Mouse (Mus musculus): ENCODE measurements around the gene Uck2. TPM values are rescaled to one million over a fixed set of nuclear protein-coding genes. Genes with fewer than 3 reads are reported as not detected.

Gene Uck2
- polyA plus RNA-seq, 1 experiment from 2014 or later, result 67.7 TPM

GRCm38 (mm10) chr1:167230930-167231611 is 54.0 kb downstream of the Uck2 start:
- ATAC-seq (ENCODE audit: low FRiP score, low TSS enrichment), result no peak

DNA sequence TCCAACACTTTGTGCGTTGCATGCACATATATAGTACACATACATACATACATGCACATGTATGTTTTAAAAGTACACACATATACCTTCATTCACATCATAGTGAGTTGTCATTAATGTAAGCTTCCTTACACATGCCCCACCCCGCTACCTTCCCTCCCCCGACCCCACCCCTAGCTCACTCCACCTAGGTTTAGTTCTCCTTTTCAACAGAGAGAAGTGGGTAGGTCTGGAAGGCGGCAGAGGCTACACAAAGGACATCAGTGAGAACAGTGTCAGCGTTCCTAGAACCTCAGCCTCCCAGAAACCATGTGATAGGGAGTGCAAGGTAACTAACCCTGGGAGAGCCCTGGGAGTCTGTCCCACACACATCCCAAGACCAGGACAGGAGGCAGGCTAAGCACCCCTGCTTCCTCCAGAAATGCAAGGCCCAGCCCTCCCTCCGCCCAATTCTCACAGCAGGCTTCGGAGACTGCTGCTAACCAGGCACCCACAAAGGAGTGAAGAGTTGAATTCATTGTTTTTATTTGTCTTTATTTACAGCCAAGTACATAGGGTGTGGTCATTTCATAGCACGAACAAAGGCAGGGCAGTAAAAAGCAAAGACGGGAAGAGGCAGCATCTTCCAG is 62.6 kb downstream of the Uck2 start:
- WGBS, result 79% methylated on average over 9 of the region's 9 CpGs
- Histone ChIP-seq H3K27ac (ENCODE audit: low read length) (no peak overlapping the region), H3K9ac (replicated peaks; ENCODE audit: low read length) (no peak overlapping the region), H3K36me3 (ENCODE audit: insufficient read depth, low read length) (peaks cover 27% of the 10 kb centered on the region), H3K4me3 (ENCODE audit: low read length) (no peak overlapping the region), H3K4me2 (replicated peaks; ENCODE audit: low read depth, low read length) (no peak overlapping the region), H3K4me1 (ENCODE audit: insufficient read depth, low read length) (no peaks in the 10 kb centered on the region), H3K27me3 (ENCODE audit: insufficient read depth, low read length) (no peaks in the 10 kb centered on the region), H3K9me3 (ENCODE audit: low read length) (no peaks in the 10 kb centered on the region)
- ATAC-seq (ENCODE audit: low FRiP score, low TSS enrichment), result no peak

More at GRCm38 (mm10) chr1:167230930-167231611, 54.0 kb downstream of the Uck2 start:
- Histone ChIP-seq H3K4me1 (ENCODE audit: insufficient read depth, low read length) (no peaks in the 10 kb centered on the region), H3K4me2 (replicated peaks; ENCODE audit: low read depth, low read length) (no peak overlapping the region), H3K27ac (ENCODE audit: low read length) (no peak overlapping the region), H3K4me3 (ENCODE audit: low read length) (no peak overlapping the region), H3K9ac (replicated peaks; ENCODE audit: low read length) (no peak overlapping the region), H3K27me3 (ENCODE audit: insufficient read depth, low read length) (no peaks in the 10 kb centered on the region), H3K36me3 (ENCODE audit: insufficient read depth, low read length) (peaks cover 33% of the 10 kb centered on the region), H3K9me3 (ENCODE audit: low read length) (no peaks in the 10 kb centered on the region)
- WGBS, result 89% methylated on average over 17 of the region's 17 CpGs

DNA sequence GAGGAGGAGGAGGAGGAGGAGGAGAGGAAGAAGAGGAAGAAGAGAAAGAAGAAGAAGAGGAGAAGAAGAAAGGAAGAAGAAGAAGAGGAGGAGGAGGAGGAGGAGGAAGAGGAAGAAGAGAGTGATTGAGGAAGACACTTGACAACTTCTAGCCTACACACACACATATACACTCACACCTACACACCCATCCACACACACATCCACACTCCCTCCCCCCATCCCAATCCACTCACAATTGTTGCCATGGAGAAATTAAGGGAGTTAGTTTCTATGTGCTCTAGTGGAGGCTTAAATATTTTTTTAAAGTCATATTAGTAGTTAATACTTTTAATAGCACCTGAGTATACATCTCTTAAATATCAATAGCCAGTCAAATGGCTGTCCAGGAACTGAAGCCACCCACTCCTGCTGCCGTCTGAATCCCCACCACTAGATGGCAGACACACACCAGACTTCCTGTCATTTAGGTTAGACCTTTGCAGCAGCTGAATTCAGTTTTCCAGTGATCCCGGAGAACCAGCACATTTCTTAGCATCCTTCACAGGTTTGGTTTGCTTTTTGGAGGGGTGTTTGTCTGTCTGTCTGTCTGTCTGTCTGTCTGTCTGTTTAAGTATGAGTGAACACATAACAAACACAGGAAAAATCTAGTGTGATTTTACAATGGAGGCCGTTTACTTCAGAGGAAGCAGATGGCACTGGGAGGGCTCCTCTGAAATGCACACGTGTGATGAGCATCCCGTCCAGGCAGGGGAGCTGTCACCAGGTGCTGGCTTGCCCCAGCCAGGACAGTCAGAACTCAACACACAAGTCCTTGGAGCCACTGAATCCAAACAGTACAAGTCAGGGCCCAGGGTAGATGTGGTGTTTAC is 64.6 kb downstream of the Uck2 start:
- no peak overlapping the region for H3K4me3 ChIP-seq (ENCODE audit: low read length)
- H3K4me2 ChIP-seq (replicated peaks; ENCODE audit: low read depth, low read length), result no peak overlapping the region
- ATAC-seq (ENCODE audit: low FRiP score, low TSS enrichment), result peak; percentile 70; the same call in 1 of the 2 replicates
- H3K36me3 ChIP-seq (ENCODE audit: insufficient read depth, low read length), result peaks cover 14% of the 10 kb centered on the region; the same call in 1 of the 2 replicates
- no peak overlapping the region for H3K9ac ChIP-seq (replicated peaks; ENCODE audit: low read length)
- H3K4me1 ChIP-seq (ENCODE audit: insufficient read depth, low read length), result no peaks in the 10 kb centered on the region
- 2% methylated on average over 5 of the region's 5 CpGs for WGBS
- no peaks in the 10 kb centered on the region for H3K27me3 ChIP-seq (ENCODE audit: insufficient read depth, low read length)
- H3K9me3 ChIP-seq (ENCODE audit: low read length), result no peaks in the 10 kb centered on the region
- no peak overlapping the region for H3K27ac ChIP-seq (ENCODE audit: low read length)

DNA sequence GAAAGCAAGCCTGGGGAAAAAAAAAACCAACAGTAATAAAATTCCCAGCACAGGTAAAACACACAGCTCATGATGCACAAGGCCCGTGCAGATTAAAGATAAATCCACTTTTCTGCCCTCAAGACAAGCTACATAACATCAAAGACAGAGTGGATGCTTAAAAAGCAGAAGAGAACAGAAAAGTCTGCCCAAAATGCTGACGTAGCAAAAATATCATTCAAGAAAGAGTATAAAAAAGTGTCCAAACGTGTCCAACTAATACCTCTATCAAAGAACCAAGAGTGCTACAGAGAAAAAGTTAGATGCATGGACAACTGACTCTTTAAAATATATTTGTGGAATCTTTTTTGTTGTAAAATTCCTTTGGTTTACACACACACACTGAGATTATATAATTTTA is 69.7 kb downstream of the Uck2 start:
- no peaks in the 10 kb centered on the region for H3K27me3 ChIP-seq (ENCODE audit: insufficient read depth, low read length)
- H3K4me3 ChIP-seq (ENCODE audit: low read length), result no peak overlapping the region
- no peak overlapping the region for H3K27ac ChIP-seq (ENCODE audit: low read length)
- ATAC-seq (ENCODE audit: low FRiP score, low TSS enrichment), result no peak
- no peaks in the 10 kb centered on the region for H3K4me1 ChIP-seq (ENCODE audit: insufficient read depth, low read length)
- no peak overlapping the region for H3K4me2 ChIP-seq (replicated peaks; ENCODE audit: low read depth, low read length)
- WGBS, result 73% methylated on average over 3 of the region's 3 CpGs
- no peak overlapping the region for H3K9ac ChIP-seq (replicated peaks; ENCODE audit: low read length)
- H3K9me3 ChIP-seq (ENCODE audit: low read length), result no peaks in the 10 kb centered on the region
- H3K36me3 ChIP-seq (ENCODE audit: insufficient read depth, low read length), result no peaks in the 10 kb centered on the region

DNA sequence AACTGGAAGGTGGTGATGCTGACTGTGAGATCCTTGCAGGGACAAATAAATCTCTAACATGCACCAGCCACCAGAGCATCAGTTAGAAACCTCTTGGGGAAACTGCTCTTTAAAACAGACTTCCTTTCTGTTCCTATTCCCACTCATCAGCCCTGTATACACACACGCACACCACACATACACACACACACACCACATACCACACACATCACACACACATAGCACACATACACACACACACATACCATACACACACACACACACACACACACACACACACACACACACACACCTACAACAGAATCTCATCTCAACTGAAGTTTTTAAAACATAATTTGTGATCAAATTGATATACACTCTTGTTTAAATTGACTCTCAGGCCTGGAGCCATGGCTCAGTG is 72.4 kb downstream of the Uck2 start:
- H3K4me2 ChIP-seq (replicated peaks; ENCODE audit: low read depth, low read length), result no peak overlapping the region
- ATAC-seq (ENCODE audit: low FRiP score, low TSS enrichment), result no peak
- 87% methylated on average over 1 of the region's 1 CpGs for WGBS

DNA sequence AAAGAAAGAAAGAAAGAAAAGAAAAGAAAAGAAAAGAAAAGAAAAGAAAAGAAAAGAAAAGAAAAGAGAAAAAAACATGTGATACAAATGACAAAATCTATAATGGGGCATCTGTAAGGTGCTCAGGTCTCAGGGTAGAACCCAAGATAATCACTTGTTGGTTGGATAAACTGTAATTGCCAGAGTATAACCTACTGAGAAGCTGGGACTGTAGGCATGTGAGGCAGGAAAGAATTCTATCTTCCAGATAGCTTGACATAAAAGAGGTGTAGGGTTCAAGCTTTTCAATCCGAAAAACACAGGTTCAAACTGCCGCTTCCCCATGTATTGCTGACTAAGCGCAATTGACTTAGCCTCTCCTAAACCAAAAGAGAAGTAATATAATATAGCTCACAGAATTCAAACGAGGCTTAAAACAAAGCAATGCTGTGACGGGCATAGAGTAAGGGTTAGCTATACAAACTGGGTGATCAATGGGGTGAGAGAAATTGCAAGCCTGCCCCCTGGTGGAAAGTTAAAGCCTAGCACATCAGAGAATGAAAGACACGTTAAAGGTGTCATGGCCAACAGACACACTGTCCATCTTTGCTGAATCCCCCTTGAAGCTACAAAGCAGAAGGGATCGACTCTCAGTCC is 73.0 kb downstream of the Uck2 start:
- Histone ChIP-seq H3K4me3 (ENCODE audit: low read length) (no peak overlapping the region), H3K4me2 (replicated peaks; ENCODE audit: low read depth, low read length) (no peak overlapping the region), H3K27me3 (ENCODE audit: insufficient read depth, low read length) (no peaks in the 10 kb centered on the region), H3K9me3 (ENCODE audit: low read length) (no peaks in the 10 kb centered on the region), H3K36me3 (ENCODE audit: insufficient read depth, low read length) (no peaks in the 10 kb centered on the region), H3K27ac (ENCODE audit: low read length) (no peak overlapping the region), H3K9ac (replicated peaks; ENCODE audit: low read length) (no peak overlapping the region), H3K4me1 (ENCODE audit: insufficient read depth, low read length) (no peaks in the 10 kb centered on the region)
- ATAC-seq (ENCODE audit: low FRiP score, low TSS enrichment), result peak; percentile 68
- WGBS, result 23% methylated on average over 7 of the region's 7 CpGs

More for the DNA sequence above, 72.4 kb downstream of the Uck2 start:
- Histone ChIP-seq H3K9me3 (ENCODE audit: low read length) (no peaks in the 10 kb centered on the region), H3K27ac (ENCODE audit: low read length) (no peak overlapping the region), H3K4me1 (ENCODE audit: insufficient read depth, low read length) (no peaks in the 10 kb centered on the region), H3K4me3 (ENCODE audit: low read length) (no peak overlapping the region), H3K9ac (replicated peaks; ENCODE audit: low read length) (no peak overlapping the region), H3K27me3 (ENCODE audit: insufficient read depth, low read length) (no peaks in the 10 kb centered on the region), H3K36me3 (ENCODE audit: insufficient read depth, low read length) (no peaks in the 10 kb centered on the region)

GRCm38 (mm10) chr1:167208816-167209215 is 76.3 kb downstream of the Uck2 start:
- Histone ChIP-seq H3K27ac (ENCODE audit: low read length) (no peak overlapping the region), H3K4me1 (ENCODE audit: insufficient read depth, low read length) (peaks cover 8% of the 10 kb centered on the region; the same call in 1 of the 2 replicates), H3K9me3 (ENCODE audit: low read length) (no peaks in the 10 kb centered on the region), H3K27me3 (ENCODE audit: insufficient read depth, low read length) (no peaks in the 10 kb centered on the region), H3K4me3 (ENCODE audit: low read length) (no peak overlapping the region), H3K9ac (replicated peaks; ENCODE audit: low read length) (no peak overlapping the region), H3K36me3 (ENCODE audit: insufficient read depth, low read length) (no peaks in the 10 kb centered on the region), H3K4me2 (replicated peaks; ENCODE audit: low read depth, low read length) (no peak overlapping the region)
- 73% methylated on average over 4 of the region's 4 CpGs for WGBS
- ATAC-seq (ENCODE audit: low FRiP score, low TSS enrichment), result no peak

DNA sequence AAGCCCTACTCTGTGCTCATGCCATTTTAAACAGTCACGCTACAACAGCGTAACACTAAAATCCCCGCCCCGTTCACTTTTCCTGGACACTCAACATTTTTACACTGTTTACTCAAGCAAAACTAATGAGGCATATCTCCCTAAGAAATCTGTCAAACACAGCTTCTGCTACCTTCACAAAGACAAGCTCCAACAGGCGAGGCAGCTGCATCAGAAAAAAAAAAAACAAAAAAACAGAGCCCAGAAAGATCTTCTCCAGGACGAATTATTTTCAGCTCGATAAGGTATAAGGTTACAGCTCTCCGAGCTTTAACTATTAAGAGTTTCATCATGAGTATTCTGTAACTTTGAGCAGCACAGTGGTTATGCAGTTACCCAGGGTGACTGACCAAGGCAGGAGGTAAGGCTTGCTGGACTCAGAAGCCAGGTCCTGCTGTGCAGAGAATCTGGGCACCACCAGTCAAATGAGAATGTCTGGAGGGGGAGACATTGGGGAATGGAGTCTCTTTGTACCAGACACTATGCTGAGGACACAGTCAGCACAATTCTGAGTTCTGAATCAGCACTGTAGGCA is 79.9 kb downstream of the Uck2 start:
- Histone ChIP-seq H3K4me1 (ENCODE audit: insufficient read depth, low read length) (peaks cover 8% of the 10 kb centered on the region; the same call in 1 of the 2 replicates), H3K27me3 (ENCODE audit: insufficient read depth, low read length) (no peaks in the 10 kb centered on the region), H3K4me2 (replicated peaks; ENCODE audit: low read depth, low read length) (no peak overlapping the region), H3K4me3 (ENCODE audit: low read length) (no peak overlapping the region), H3K9ac (replicated peaks; ENCODE audit: low read length) (no peak overlapping the region), H3K9me3 (ENCODE audit: low read length) (no peaks in the 10 kb centered on the region), H3K27ac (ENCODE audit: low read length) (no peak overlapping the region), H3K36me3 (ENCODE audit: insufficient read depth, low read length) (no peaks in the 10 kb centered on the region)
- 27% methylated on average over 8 of the region's 8 CpGs for WGBS
- ATAC-seq (ENCODE audit: low FRiP score, low TSS enrichment), result peak; percentile 49

- Histone ChIP-seq H3K27me3 (ENCODE audit: insufficient read depth, low read length) (no peaks in the 10 kb centered on the region), H3K4me1 (ENCODE audit: insufficient read depth, low read length) (peaks cover 8% of the 10 kb centered on the region; the same call in 1 of the 2 replicates), H3K9me3 (ENCODE audit: low read length) (no peaks in the 10 kb centered on the region), H3K4me2 (replicated peaks; ENCODE audit: low read depth, low read length) (no peak overlapping the region), H3K9ac (replicated peaks; ENCODE audit: low read length) (no peak overlapping the region), H3K4me3 (ENCODE audit: low read length) (no peak overlapping the region), H3K27ac (ENCODE audit: low read length) (no peak overlapping the region), H3K36me3 (ENCODE audit: insufficient read depth, low read length) (no peaks in the 10 kb centered on the region)
- 57% methylated on average over 1 of the region's 1 CpGs for WGBS
- ATAC-seq (ENCODE audit: low FRiP score, low TSS enrichment), result no peak
These were observed 80.7 kb downstream of the Uck2 start for GRCm38 (mm10) chr1:167204421-167204820.
